Mouse (Mus musculus) adrenal gland (tissue): Measurements from ENCODE around the gene Ier2.
"Not testable (repeated sequence)": the region's sequence is repeated elsewhere in the genome, so short reads cannot be mapped to it uniquely, and the experiment has no call there.

Source experiments
- intact Hi-C: fragments of 180-260 bp; cut with DNase I; formaldehyde crosslinking; loops from one replicate; pipeline ENCODE4 v1.15.1; 2025

Ier2 gene

GRCm38 (mm10) chr8:84640010-84640588, 22.6 kb downstream of the Ier2 start:
- intact Hi-C loops: no loop called here

- intact Hi-C loops: loop anchor here (5.0 kb wide), 1 partner anchor 47 kb away; no protein-coding TSS in a partner anchor
Observed at GRCm38 (mm10) chr8:84639162-84640009, 23.3 kb downstream of the Ier2 start.

GRCm38 (mm10) chr8:84638555-84639161, 24.0 kb downstream of the Ier2 start:
- intact Hi-C loops: loop anchor here (5.0 kb wide), 1 partner anchor 46 kb away; no protein-coding TSS in a partner anchor

GRCm38 (mm10) chr8:84637946-84638554, 24.6 kb downstream of the Ier2 start:
- intact Hi-C loops: loop anchor here (5.0 kb wide), 1 partner anchor 46 kb away; no protein-coding TSS in a partner anchor

GRCm38 (mm10) chr8:84636051-84636691, 26.5 kb downstream of the Ier2 start:
- intact Hi-C loops: loop anchor here (5.0 kb wide), 1 partner anchor 44 kb away; no protein-coding TSS in a partner anchor

- intact Hi-C loops: loop anchor here (5.0 kb wide), 1 partner anchor 43 kb away; no protein-coding TSS in a partner anchor
Observed at GRCm38 (mm10) chr8:84635397-84636050, 27.1 kb downstream of the Ier2 start.

GRCm38 (mm10) chr8:84634849-84635304, 27.8 kb downstream of the Ier2 start:
- intact Hi-C loops: loop anchor here (5.0 kb wide), 1 partner anchor 43 kb away; no protein-coding TSS in a partner anchor

GRCm38 (mm10) chr8:84633841-84634584, 28.6 kb downstream of the Ier2 start:
- intact Hi-C loops: no loop called here

GRCm38 (mm10) chr8:84631813-84632212, 30.8 kb downstream of the Ier2 start:
- intact Hi-C loops: no loop called here

GRCm38 (mm10) chr8:84630145-84630544, 32.5 kb downstream of the Ier2 start:
- intact Hi-C loops: no loop called here

- intact Hi-C loops: no loop called here
Observed at GRCm38 (mm10) chr8:84629586-84629985, 33.1 kb downstream of the Ier2 start.

- intact Hi-C loops: not testable (repeated sequence)
Observed at GRCm38 (mm10) chr8:84623425-84623824, 39.2 kb downstream of the Ier2 start.

- intact Hi-C loops: no loop called here
Observed at GRCm38 (mm10) chr8:84621102-84621625, 41.5 kb downstream of the Ier2 start.

GRCm38 (mm10) chr8:84617005-84617404, 45.6 kb downstream of the Ier2 start:
- intact Hi-C loops: no loop called here

- intact Hi-C loops: no loop called here
Observed at GRCm38 (mm10) chr8:84615666-84616485, 46.8 kb downstream of the Ier2 start.

GRCm38 (mm10) chr8:84614512-84615223, 48.0 kb downstream of the Ier2 start:
- intact Hi-C loops: no loop called here
